Mouse (Mus musculus): ENCODE data around the gene Lrp1.

Lrp1 gene

GRCm38 (mm10) chr10:127616261-127616679, 4.7 kb downstream of the Lrp1 start:
- DNase-seq (ENCODE audit: extremely low spot score, low spot score), result peak; percentile 40

GRCm38 (mm10) chr10:127615591-127615990, 5.4 kb downstream of the Lrp1 start:
- no peak for DNase-seq (ENCODE audit: extremely low spot score, low spot score)

GRCm38 (mm10) chr10:127615034-127615374, 5.9 kb downstream of the Lrp1 start:
- DNase-seq (ENCODE audit: extremely low spot score, low spot score), result no peak

- DNase-seq (ENCODE audit: extremely low spot score, low spot score), result peak; percentile 53
Measured at GRCm38 (mm10) chr10:127614236-127615033, 6.5 kb downstream of the Lrp1 start.

DNA sequence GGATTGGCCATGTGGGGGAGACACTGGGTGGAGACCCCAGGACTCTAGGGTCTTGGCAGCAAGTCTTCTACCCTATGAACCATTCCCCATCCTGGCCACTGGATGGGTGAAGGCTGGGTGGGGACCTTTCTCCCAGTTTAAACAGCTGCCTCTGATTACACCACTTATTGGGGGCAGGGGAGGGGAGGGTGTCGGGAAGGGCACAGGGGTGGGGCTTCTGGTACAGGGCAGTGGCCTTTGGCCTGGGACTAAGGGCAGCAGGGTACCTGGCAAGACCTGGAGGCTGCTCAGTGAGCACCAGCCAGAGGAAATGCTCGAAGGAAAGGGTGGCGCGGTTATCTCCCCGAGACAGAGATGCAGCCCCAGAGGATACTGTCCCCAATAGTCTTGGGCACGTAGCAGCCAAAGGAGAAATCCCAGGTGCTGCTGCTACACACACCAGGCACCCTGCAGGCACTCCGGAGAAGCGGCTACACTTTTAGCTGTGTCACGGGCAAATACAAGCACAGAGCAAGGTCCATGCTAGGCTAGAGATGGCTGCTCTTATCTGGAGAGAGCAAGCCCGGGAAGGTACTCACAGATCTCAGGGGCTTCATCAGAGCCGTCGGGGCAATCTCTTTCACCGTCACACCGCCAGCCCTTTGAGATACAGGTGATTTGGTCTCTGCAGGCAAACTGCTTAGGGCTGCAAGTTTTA, 8.7 kb downstream of the Lrp1 start:
- no peak for DNase-seq (ENCODE audit: extremely low spot score, low spot score)

DNA sequence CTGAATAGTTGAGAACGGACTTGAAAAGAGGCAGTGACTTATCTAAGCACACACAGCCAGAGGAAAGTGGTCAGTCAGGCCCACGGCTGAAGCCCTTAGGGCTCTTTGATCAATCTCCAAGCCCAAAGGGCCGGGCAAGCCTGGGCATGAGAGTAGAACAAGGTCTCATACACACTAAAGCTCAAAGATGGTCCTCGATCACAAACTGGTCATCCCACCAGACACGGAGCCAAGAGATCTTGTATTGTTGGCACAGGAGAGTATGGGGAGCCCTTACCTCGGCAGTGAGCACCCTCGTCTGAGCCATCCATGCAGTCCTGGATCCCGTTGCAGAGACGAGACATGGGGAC, 10.9 kb downstream of the Lrp1 start:
- DNase-seq (ENCODE audit: extremely low spot score, low spot score), result no peak

DNA sequence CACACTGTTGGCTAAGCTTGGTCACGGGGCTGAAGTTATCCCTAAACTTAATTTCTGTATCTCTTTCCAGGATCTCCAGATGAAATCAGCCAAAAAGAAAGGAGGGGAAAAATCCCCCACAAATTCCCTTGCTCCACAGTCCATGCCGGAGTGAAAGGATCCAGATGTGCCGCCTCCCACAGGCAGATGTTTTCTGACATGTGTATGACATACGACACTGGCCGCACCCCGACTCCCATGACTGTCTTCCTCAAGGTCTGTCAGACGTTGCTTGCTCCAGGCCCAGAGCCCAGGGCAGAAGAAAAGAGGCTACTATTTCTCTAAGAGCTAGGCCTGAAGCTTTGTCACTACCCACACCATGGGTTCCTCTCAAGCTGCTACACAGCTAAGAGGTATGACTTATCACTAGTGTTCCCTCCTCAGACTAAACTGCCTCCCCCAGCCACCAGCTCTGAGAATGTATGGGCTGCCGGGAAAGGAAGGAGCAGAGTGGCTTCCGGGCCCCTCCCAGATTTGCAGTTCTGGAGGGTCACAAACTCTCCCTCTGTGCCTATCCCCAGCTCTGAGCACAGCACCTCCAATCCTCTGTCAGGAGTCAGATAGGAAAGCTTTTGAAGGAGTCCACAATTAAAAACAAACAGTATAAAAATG, 11.4 kb downstream of the Lrp1 start:
- DNase-seq (ENCODE audit: extremely low spot score, low spot score), result no peak

DNA sequence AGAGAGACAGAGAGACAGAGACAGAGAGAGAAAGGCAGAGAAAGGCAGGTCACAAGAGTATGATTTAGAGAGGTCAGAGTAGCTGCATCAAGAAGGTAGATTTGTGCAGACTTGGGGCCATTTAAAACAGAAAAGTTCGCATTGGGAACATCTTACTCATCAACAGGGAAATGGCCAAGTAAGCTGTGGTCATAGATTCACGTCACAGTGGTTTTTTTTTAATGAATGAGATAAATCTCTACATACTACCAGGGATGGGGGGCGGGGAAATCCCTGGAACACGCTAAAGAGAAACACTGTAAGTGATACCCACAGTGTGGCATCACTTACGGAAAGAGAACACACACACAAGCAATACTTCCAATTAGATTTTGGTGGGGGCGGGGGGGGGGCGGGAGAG, 13.9 kb downstream of the Lrp1 start:
- no peak for DNase-seq (ENCODE audit: extremely low spot score, low spot score)

- DNase-seq (ENCODE audit: extremely low spot score, low spot score), result no peak
Measured at GRCm38 (mm10) chr10:127605756-127606155, 15.2 kb downstream of the Lrp1 start.

- no peak for DNase-seq (ENCODE audit: extremely low spot score, low spot score)
Measured at GRCm38 (mm10) chr10:127605251-127605547, 15.7 kb downstream of the Lrp1 start.

DNA sequence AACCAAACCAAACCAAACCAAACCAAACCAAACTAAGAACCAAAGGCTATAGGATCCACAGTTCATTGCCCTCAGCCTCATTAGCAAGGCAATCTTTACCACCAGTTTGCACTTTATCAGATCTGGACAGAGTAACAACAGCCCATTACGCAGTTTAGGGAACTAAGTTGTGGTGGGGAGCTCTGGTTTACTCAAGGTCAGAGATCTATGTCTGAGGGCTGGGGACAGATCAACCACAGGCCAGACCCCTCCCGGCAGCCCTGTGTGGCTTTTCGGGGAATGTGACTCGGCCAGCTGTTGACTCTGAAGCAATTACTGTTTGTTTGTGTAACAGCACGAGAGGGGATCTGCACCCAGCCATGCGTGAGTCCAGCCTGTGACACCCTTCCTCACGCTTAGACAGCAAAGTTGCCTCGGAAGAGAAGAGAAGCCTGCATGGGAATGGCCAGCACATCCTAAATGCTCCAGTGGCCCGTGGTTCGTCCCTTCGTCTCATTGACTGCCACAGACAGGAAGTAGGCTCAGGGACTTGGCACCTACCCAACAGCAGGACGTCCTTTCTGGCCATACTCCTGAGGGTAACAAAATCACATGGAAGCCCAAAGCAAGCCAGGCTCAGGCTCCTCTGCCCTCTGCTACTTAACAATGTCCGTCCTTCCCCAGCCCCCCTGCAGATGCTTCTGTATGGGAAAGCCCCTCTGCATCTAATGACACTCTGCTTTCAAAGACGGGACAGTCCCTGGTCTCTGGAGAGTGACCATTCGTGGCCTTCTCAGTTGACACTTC, 16.3 kb downstream of the Lrp1 start:
- DNase-seq (ENCODE audit: extremely low spot score, low spot score), result no peak

DNA sequence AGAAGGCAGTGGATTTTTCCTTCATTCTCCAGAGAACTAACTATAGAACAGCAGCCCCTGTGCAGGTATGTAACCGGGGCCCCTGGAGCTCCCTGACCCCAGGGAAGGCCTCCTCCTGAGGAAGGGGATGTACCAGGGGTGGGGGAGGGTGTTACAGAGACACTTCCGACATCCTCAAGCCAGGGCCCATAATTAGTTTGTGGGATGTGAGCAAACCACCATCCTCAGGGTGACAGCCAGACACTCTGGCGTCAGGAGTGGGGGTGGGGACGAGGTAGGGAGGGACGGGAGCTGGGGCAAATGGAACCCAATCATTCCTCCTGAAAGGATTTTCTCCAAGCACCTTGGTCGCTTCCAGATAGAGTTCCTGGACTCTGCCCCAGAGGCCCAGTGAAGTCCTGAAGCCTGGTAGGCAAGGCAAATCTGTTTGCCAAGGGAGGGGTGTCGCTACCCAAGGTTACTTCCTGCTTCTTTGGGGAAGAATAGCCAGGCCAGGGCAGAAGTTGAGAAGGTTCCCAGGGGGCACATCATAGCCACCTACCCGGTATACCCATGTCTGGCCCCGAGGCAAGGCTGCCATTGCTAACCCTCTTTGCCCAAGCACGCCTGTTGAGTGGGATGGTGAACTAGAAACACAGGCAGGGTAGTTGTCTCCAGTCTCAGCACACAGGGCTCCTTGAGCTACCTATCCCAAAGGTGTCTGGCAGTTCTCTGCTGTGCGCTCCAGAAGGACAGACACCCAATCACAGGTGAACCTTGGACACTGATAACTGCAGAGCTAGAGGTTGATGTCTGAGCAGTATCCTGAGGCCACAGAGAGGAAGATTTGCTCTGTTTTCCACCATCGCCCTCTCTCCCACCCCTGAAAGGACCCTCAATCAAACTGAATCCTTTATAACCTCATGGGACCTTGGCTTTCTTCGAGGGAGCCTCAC, 17.2 kb downstream of the Lrp1 start:
- no peak for DNase-seq (ENCODE audit: extremely low spot score, low spot score)

- no peak for DNase-seq (ENCODE audit: extremely low spot score, low spot score)
Measured at GRCm38 (mm10) chr10:127602194-127602593, 18.8 kb downstream of the Lrp1 start.

DNA sequence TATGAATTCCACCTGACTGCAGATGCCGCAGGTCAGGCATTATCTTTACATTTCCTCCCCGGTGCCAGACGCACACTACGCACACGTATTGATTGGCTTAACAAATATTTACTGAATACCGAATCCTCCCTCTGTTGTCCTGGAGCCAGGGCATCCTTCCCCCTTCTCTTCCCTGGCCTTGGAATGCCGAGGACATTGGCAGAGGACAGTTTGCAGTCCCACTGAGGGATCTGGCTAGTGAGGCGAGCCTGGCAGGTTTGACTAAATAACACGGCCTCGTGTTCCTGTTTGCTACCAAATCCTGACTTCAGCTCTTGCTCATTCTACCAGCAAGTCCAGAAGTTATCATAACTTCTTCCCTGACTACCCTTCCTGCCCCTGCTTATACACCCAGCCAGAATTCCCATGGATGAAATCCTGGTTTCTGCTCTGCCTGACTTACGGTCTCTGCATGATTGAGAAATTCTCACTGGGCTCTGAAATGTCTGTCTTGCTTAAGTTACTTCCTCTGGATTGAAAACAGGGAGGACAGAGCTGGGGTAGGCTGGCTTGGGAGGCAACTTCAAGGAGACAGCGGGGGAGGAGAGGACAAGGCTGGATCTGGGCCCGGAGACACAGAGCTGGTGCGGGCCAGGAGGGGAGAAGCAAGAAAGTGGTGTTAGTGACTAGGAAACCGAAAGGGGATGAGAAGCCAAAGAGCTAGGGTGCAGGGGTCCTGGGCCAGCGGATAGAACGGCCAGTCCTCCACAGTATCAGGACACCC, 21.0 kb downstream of the Lrp1 start:
- no peak for DNase-seq (ENCODE audit: extremely low spot score, low spot score)

GRCm38 (mm10) chr10:127599252-127599651, 21.7 kb downstream of the Lrp1 start:
- DNase-seq (ENCODE audit: extremely low spot score, low spot score), result no peak

DNA sequence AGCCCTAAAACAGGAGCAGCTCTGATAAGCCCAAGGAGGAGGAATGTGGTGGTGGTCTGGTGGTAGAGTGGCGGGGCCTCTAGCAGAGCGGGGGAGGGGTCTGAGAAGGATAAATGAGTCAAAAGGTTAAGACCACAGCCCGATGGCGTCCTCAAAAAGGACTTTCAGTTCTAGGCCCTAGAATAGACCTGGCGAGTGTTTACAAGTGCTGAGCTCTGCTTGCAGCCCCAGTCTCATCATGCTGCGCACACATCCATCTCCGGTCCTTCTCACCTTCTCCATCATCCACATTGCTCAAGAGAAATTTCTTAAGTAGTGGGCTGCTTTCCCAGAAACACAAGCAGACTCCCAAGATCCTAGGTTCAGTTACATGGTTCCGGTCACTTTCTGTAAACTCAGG, 22.3 kb downstream of the Lrp1 start:
- DNase-seq (ENCODE audit: extremely low spot score, low spot score), result no peak

- no peak for DNase-seq (ENCODE audit: extremely low spot score, low spot score)
Measured at GRCm38 (mm10) chr10:127597311-127597901, 23.5 kb downstream of the Lrp1 start.

DNA sequence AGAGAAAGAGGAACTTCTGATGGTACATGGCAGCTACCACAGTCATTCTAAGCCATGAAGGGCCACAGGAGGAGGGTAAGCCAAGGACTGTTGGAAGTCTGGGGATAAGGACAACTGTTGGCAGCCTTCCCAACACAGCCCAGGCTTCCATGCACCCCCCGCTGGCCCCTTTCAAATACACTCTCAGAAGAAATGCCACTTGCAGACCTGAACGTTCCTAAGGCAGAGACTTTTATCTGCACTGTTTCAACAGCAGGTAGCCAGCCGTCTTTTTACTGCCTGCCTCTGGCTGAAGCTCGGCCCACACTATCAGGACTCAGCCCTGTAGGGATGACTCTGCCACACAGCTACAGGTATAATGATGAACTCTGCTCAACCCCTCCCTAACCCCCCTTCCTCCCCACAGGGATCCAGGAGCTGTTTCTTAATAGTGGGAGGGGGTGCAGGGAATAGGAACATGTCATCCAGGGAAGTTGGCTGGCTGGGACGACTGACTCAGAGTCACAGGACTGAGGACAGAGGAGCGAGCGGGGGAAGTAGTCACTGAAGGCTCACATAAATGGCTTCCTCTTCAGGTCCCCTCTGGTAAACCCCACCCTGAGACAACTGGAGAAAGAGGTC, 24.5 kb downstream of the Lrp1 start:
- no peak for DNase-seq (ENCODE audit: extremely low spot score, low spot score)

Data from neural tube, embryonic 10.5 days (tissue).